Mouse (Mus musculus) midbrain, embryonic 14.5 days (tissue): ENCODE results near the gene Mmadhc. TPM values are rescaled to one million over a fixed set of nuclear protein-coding genes. Genes with fewer than 3 reads are reported as not detected.

Experiments
- ATAC-seq: fragments of 200-750 bp; cut with Nextera tagmentation; 2 replicates; pipeline ENCODE4 v1.8.0; 2017; ENCODE audit warnings: moderate number of reproducible peaks, moderate library complexity; ENCODE audit not compliant: low FRiP score, low TSS enrichment
- DNase-seq: peaks from one replicate; pipeline ENCODE4 v3.0.0-alpha.2; 2015
- H3K27ac ChIP-seq: fragments of 300-500 bp; sonication (generic); replicated peaks from 2 replicates; pipeline ENCODE4 v1.5.1; 2014; ENCODE audit warnings: mild to moderate bottlenecking, low read depth, low read length, moderate library complexity
- H3K27me3 ChIP-seq: fragments of 300-500 bp; sonication (generic); 2 replicates; pipeline ENCODE4 v1.6.1; 2014; ENCODE audit warnings: low read length, control low read depth, mixed read lengths; ENCODE audit not compliant: control insufficient read depth, insufficient read depth
- H3K36me3 ChIP-seq: fragments of 300-500 bp; sonication (generic); 2 replicates; pipeline ENCODE4 v1.6.1; 2014; ENCODE audit warnings: low read length, control low read depth; ENCODE audit not compliant: control insufficient read depth, insufficient read depth
- H3K4me1 ChIP-seq: fragments of 300-500 bp; sonication (generic); 2 replicates; pipeline ENCODE4 v1.6.1; 2014; ENCODE audit warnings: mild to moderate bottlenecking, antibody characterized with exemption, low read length, control low read depth; ENCODE audit not compliant: control insufficient read depth, insufficient read depth
- H3K4me2 ChIP-seq: fragments of 300-500 bp; sonication (generic); 2 replicates; pipeline ENCODE4 v1.6.1; 2014; ENCODE audit warnings: mild to moderate bottlenecking, low read length, moderate library complexity
- H3K4me3 ChIP-seq: fragments of 300-500 bp; sonication (generic); replicated peaks from 2 replicates; pipeline ENCODE4 v1.5.1; 2014; ENCODE audit warnings: low read depth, low read length
- H3K9ac ChIP-seq: fragments of 300-500 bp; sonication (generic); replicated peaks from 2 replicates; pipeline ENCODE4 v1.6.1; 2014; ENCODE audit warnings: mild to moderate bottlenecking, low read length, moderate library complexity
- H3K9me3 ChIP-seq: fragments of 300-500 bp; sonication (generic); 2 replicates; pipeline ENCODE4 v1.6.1; 2016; ENCODE audit warnings: low read length, control low read depth, mixed read lengths; ENCODE audit not compliant: control insufficient read depth
- WGBS: fragments of 180-500 bp; shearing (Covaris S2); extraction: QIAGEN DNeasy Blood & Tissue Kit; methylation state at CpG from one replicate; pipeline ENCODE4 v1.1.7; 2014; 5-methylcytosine and 5-hydroxymethylcytosine counted together
- polyA plus RNA-seq: library from polyadenylated mRNA; unstranded; fragments of >200 nt; fragmentation: Nextera tagmentation; extraction: Ambion mirVana; gene quantifications from 2 replicates; pipeline ENCODE4 v1.2.1, GENCODE M21; 2014

Gene Mmadhc
- polyA plus RNA-seq, 1 experiment from 2014 or later: 150 TPM

GRCm38 (mm10) chr2:50233491-50233890 lies 63.1 kb downstream of the Mmadhc start:
- Histone ChIP-seq H3K9me3 (no peaks in the 10 kb centered on the region), H3K9ac (no peak overlapping the region), H3K27me3 (no peaks in the 10 kb centered on the region), H3K4me1 (0 out of 2 replicates have a peak, but pooled peaks cover 5% of the 10 kb centered on the region), H3K4me3 (no peak overlapping the region), H3K27ac (0 out of 2 replicates have a peak overlapping the region, but pooled peaks have one; percentile 32), H3K4me2 (no peak overlapping the region), H3K36me3 (no peaks in the 10 kb centered on the region)
- ATAC-seq: no peak
- peak; percentile 45 for DNase-seq
- 44% methylated on average over 8 of the region's 8 CpGs for WGBS

Other genes starting within 250 kb of the Mmadhc start
- gene Lypd6, start 230.4 kb downstream of the Mmadhc start, polyA plus RNA-seq: 6.3 and 8.4 TPM in 2 replicates